Mouse (Mus musculus) hindbrain, embryonic 13.5 days (tissue): Measurements from ENCODE around the gene Lysmd4. TPM values are rescaled to one million over a fixed set of nuclear protein-coding genes. Genes with fewer than 3 reads are reported as not detected.

ENCODE experiments used
- ATAC-seq: fragments of 200-750 bp; cut with Nextera tagmentation; 2 replicates; pipeline ENCODE4 v1.8.0; 2017; ENCODE audit warnings: moderate TSS enrichment; ENCODE audit not compliant: low FRiP score
- H3K27ac ChIP-seq: fragments of 300-500 bp; sonication (generic); 2 replicates; pipeline ENCODE4 v1.5.1; 2015; ENCODE audit warnings: inconsistent platforms, mild to moderate bottlenecking, moderate library complexity
- H3K27me3 ChIP-seq: fragments of 300-500 bp; sonication (generic); 2 replicates; pipeline ENCODE4 v1.6.1; 2015; ENCODE audit warnings: mild to moderate bottlenecking, inconsistent platforms
- H3K36me3 ChIP-seq: fragments of 300-500 bp; sonication (generic); 2 replicates; pipeline ENCODE4 v1.6.1; 2015; ENCODE audit warnings: mild to moderate bottlenecking, inconsistent platforms
- H3K4me1 ChIP-seq: fragments of 300-500 bp; sonication (generic); replicated peaks from 2 replicates; pipeline ENCODE4 v1.6.1; 2015; ENCODE audit warnings: inconsistent platforms
- H3K4me2 ChIP-seq: fragments of 300-500 bp; sonication (generic); 2 replicates; pipeline ENCODE4 v1.6.1; 2015; ENCODE audit warnings: inconsistent platforms, mild to moderate bottlenecking, moderate library complexity
- H3K4me3 ChIP-seq: fragments of 300-500 bp; sonication (generic); 2 replicates; pipeline ENCODE4 v1.5.1; 2015; ENCODE audit warnings: mild to moderate bottlenecking, inconsistent platforms
- H3K9ac ChIP-seq: fragments of 300-500 bp; sonication (generic); 2 replicates; pipeline ENCODE4 v1.6.1; 2015; ENCODE audit warnings: mild to moderate bottlenecking, inconsistent platforms
- H3K9me3 ChIP-seq: fragments of 300-500 bp; sonication (generic); 2 replicates; pipeline ENCODE4 v1.6.1; 2016; ENCODE audit warnings: inconsistent platforms
- WGBS: fragments of 180-500 bp; shearing (Covaris S2); methylation state at CpG from one replicate; pipeline ENCODE4 v1.1.7; 2015; 5-methylcytosine and 5-hydroxymethylcytosine counted together
- polyA plus RNA-seq: library from polyadenylated mRNA; unstranded; fragments of >200 nt; fragmentation: Nextera tagmentation; extraction: Ambion mirVana; gene quantifications from 2 replicates; pipeline ENCODE4 v1.2.1, GENCODE M21; 2015

Gene Lysmd4
- polyA plus RNA-seq, 1 experiment from 2014 or later = 32.7 TPM

- WGBS = 96% methylated on average over 1 of the region's 1 CpGs
- Histone ChIP-seq H3K27ac (no peak overlapping the region), H3K36me3 (no peaks in the 10 kb centered on the region), H3K9me3 (no peaks in the 10 kb centered on the region), H3K4me1 (peaks cover 7% of the 10 kb centered on the region; the same call in 1 of the 2 replicates), H3K9ac (no peak overlapping the region), H3K4me3 (no peak overlapping the region), H3K27me3 (no peaks in the 10 kb centered on the region), H3K4me2 (no peak overlapping the region)
- ATAC-seq = no peak
Observed at GRCm38 (mm10) chr7:67213589-67213988, 8.8 kb upstream of the Lysmd4 start.

GRCm38 (mm10) chr7:67216351-67216750 lies 6.0 kb upstream of the Lysmd4 start:
- Histone ChIP-seq H3K9me3 (no peaks in the 10 kb centered on the region), H3K36me3 (no peaks in the 10 kb centered on the region), H3K4me2 (no peak overlapping the region), H3K27me3 (no peaks in the 10 kb centered on the region), H3K9ac (no peak overlapping the region), H3K4me1 (peaks cover 8% of the 10 kb centered on the region; the same call in 1 of the 2 replicates), H3K27ac (no peak overlapping the region), H3K4me3 (no peak overlapping the region)
- ATAC-seq = no peak
- WGBS = 91% methylated on average over 6 of the region's 6 CpGs

DNA sequence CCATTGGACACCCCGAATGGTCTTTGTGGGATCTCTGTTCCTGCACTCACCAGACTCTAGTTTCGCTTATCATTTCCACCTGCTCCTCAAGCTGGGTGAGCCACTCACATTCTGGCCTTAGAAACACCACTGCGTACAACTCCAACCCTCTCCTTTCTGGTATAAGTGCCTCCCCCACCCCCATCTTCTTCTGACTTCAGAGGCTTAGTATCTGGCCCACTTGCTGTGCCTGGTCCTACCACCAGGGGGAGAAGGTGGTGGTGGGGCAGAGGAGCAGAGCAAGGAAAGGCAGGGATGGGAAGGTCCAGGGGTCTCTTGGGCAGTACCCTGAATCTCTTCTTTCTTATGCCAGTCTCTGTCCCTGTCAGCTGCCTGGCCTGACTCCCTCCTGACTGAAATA lies 5.3 kb upstream of the Lysmd4 start:
- Histone ChIP-seq H3K36me3 (no peaks in the 10 kb centered on the region), H3K9ac (no peak overlapping the region), H3K27me3 (no peaks in the 10 kb centered on the region), H3K4me3 (no peak overlapping the region), H3K27ac (no peak overlapping the region), H3K9me3 (no peaks in the 10 kb centered on the region), H3K4me2 (no peak overlapping the region), H3K4me1 (peaks cover 12% of the 10 kb centered on the region; the same call in 1 of the 2 replicates)
- WGBS = 78% methylated on average over 3 of the region's 3 CpGs
- no peak for ATAC-seq

DNA sequence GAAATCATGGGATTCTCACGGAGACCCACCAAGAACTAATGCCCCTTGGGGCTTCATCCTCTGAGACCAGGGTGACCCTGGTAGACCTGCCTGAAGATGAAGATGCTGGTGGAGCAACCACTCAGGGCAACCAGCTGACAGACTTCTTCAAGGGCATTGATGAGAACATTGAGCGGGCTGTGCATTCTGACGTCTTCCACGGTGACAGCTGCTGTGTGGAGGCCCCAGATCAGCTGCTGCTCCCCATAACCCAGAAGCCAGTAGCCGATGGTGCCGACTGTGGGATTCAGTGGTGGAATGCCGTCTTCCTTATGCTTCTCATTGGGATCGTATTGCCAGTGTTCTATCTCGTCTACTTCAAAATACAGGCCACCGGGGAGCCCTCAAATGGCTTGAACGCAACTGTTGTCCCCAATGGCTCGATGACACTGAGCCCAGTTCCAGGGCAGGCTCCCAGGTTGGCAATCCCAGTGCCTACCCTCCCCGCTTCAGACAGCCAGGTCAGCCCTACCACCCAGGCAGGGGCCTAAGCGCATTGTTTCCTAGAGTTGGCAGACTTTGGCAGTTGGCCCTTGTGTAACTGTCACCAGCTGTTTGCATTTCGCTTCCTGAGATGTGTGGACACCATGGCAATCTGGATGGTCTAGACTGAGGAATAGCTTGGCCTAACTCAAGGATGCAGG lies 3.7 kb downstream of the Lysmd4 start:
- ATAC-seq = no peak
- Histone ChIP-seq H3K27me3 (no peaks in the 10 kb centered on the region), H3K9me3 (no peaks in the 10 kb centered on the region), H3K36me3 (peaks cover 29% of the 10 kb centered on the region), H3K27ac (no peak overlapping the region), H3K4me1 (peaks cover 24% of the 10 kb centered on the region), H3K4me3 (no peak overlapping the region), H3K9ac (no peak overlapping the region), H3K4me2 (no peak overlapping the region)
- WGBS = 95% methylated on average over 15 of the region's 15 CpGs

DNA sequence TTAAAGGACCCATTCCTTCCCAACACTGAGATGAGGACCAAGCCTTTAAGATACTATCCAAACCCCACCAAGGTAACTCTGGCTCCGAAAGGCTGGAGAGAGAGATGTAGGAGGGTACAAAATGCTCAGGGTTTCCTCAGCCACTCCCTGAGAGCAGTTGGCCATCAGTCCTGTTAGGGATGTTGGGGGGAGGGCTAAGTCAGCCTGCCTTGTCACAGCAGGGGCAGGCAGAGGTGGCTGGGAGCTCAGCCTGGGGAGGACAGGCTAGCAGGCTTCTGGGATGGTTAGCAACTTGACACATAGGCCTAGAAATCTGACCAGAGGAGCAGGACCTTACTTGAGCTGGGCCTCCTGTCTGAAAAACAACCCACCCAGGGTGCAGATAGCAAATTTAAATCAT lies 5.2 kb downstream of the Lysmd4 start:
- WGBS = 79% methylated on average over 1 of the region's 1 CpGs

GRCm38 (mm10) chr7:67228390-67228789 lies 6.0 kb downstream of the Lysmd4 start:
- Histone ChIP-seq H3K4me2 (no peak overlapping the region), H3K9me3 (no peaks in the 10 kb centered on the region), H3K4me3 (no peak overlapping the region), H3K4me1 (peaks cover 8% of the 10 kb centered on the region), H3K36me3 (peaks cover 40% of the 10 kb centered on the region), H3K9ac (no peak overlapping the region), H3K27me3 (no peaks in the 10 kb centered on the region), H3K27ac (no peak overlapping the region)
- WGBS = 69% methylated on average over 3 of the region's 3 CpGs
- ATAC-seq = no peak

More for the DNA sequence above, 5.2 kb downstream of the Lysmd4 start:
- Histone ChIP-seq H3K4me2 (no peak overlapping the region), H3K9ac (no peak overlapping the region), H3K4me1 (peaks cover 15% of the 10 kb centered on the region), H3K9me3 (no peaks in the 10 kb centered on the region), H3K27ac (no peak overlapping the region), H3K36me3 (peaks cover 39% of the 10 kb centered on the region), H3K27me3 (no peaks in the 10 kb centered on the region), H3K4me3 (no peak overlapping the region)
- ATAC-seq = no peak

DNA sequence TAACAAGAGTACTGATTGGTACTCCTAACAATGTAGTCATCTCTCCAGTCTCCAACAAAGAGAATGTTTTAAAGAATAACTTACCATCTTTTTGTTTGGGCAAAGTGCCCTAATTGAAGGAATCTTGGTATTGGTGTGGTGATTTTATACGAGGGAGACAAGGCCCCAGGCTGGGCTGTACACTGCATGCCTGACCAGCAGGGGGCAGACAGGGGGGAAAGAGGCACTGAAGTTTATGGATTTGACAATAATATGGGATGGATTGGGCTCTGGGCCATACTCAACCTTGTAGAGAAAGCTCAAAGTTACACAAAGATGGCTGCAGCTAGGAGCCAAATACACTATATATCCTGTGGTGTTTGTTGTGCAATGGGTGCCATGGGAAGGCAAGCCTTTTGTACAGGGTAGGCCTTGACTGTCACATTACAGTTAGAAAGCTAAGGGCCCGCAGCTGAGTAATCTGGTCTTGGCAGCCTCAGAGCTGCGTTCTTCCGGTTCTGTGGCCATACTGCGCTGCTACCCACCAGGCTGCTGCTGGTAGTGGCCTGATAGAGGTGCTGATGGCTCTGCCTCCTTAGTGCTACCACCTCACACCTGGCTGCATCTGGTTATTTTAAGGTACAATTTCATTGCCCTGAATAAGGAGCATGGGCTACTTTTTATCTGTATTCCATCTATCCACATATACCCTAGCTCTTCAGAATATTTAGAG lies 6.7 kb downstream of the Lysmd4 start:
- Histone ChIP-seq H3K4me1 (peaks cover 2% of the 10 kb centered on the region), H3K36me3 (peaks cover 40% of the 10 kb centered on the region), H3K4me3 (no peak overlapping the region), H3K9ac (peak overlapping the region; percentile 20; the same call in 1 of the 2 replicates), H3K27ac (no peak overlapping the region), H3K9me3 (no peaks in the 10 kb centered on the region), H3K4me2 (no peak overlapping the region), H3K27me3 (no peaks in the 10 kb centered on the region)
- ATAC-seq = peak; percentile 59
- WGBS = 84% methylated on average over 5 of the region's 5 CpGs

GRCm38 (mm10) chr7:67229701-67230100 lies 7.4 kb downstream of the Lysmd4 start:
- ATAC-seq = no peak
- 92% methylated on average over 3 of the region's 3 CpGs for WGBS
- no peaks in the 10 kb centered on the region for H3K4me1 ChIP-seq
- no peaks in the 10 kb centered on the region for H3K27me3 ChIP-seq
- H3K36me3 ChIP-seq = peaks cover 42% of the 10 kb centered on the region
- H3K4me2 ChIP-seq = no peak overlapping the region
- H3K4me3 ChIP-seq = no peak overlapping the region
- no peak overlapping the region for H3K27ac ChIP-seq
- no peaks in the 10 kb centered on the region for H3K9me3 ChIP-seq
- H3K9ac ChIP-seq = no peak overlapping the region

GRCm38 (mm10) chr7:67230221-67230620 lies 7.9 kb downstream of the Lysmd4 start:
- H3K36me3 ChIP-seq = peaks cover 44% of the 10 kb centered on the region
- no peak overlapping the region for H3K4me3 ChIP-seq
- no peak overlapping the region for H3K9ac ChIP-seq
- H3K9me3 ChIP-seq = no peaks in the 10 kb centered on the region
- H3K4me1 ChIP-seq = no peaks in the 10 kb centered on the region
- H3K27me3 ChIP-seq = no peaks in the 10 kb centered on the region
- no peak for ATAC-seq
- no peak overlapping the region for H3K4me2 ChIP-seq
- WGBS = 80% methylated on average over 3 of the region's 3 CpGs
- H3K27ac ChIP-seq = no peak overlapping the region

- no peaks in the 10 kb centered on the region for H3K27me3 ChIP-seq
- peak overlapping the region; percentile 62 for H3K27ac ChIP-seq
- no peak for ATAC-seq
- no peaks in the 10 kb centered on the region for H3K4me1 ChIP-seq
- H3K36me3 ChIP-seq = peaks cover 44% of the 10 kb centered on the region
- WGBS = 87% methylated on average over 3 of the region's 3 CpGs
- no peak overlapping the region for H3K4me2 ChIP-seq
- H3K4me3 ChIP-seq = no peak overlapping the region
- peak overlapping the region; percentile 29; the same call in 1 of the 2 replicates for H3K9ac ChIP-seq
- H3K9me3 ChIP-seq = no peaks in the 10 kb centered on the region
Observed at GRCm38 (mm10) chr7:67230640-67231140, 8.3 kb downstream of the Lysmd4 start.

DNA sequence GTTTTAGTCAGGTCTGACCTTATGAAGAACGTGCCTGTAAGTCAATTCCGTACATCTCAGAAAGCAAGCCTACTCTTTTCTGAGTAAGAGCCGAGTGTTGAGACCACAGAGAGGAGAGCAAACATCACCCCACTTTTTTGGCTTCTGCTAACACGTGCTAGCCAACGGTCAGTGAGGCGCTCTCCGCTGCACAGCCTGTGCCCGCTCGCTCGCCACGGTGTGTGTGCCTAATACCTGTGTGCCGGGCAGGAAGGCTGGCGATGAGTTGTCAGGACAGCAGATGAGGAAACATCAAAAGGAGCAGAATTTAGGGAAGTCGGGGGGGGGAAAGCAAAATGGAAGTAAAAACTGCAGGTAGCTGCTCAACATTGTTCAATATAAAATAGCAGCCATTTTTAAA lies 10.2 kb downstream of the Lysmd4 start:
- no peak for ATAC-seq
- Histone ChIP-seq H3K9ac (no peak overlapping the region), H3K4me2 (no peak overlapping the region), H3K4me1 (no peaks in the 10 kb centered on the region), H3K9me3 (no peaks in the 10 kb centered on the region), H3K27ac (no peak overlapping the region), H3K27me3 (no peaks in the 10 kb centered on the region), H3K4me3 (no peak overlapping the region), H3K36me3 (peaks cover 44% of the 10 kb centered on the region)
- 95% methylated on average over 14 of the region's 14 CpGs for WGBS

GRCm38 (mm10) chr7:67234797-67235196 lies 12.5 kb downstream of the Lysmd4 start:
- Histone ChIP-seq H3K4me2 (no peak overlapping the region), H3K4me1 (no peaks in the 10 kb centered on the region), H3K4me3 (no peak overlapping the region), H3K9me3 (no peaks in the 10 kb centered on the region), H3K27ac (no peak overlapping the region), H3K27me3 (no peaks in the 10 kb centered on the region), H3K36me3 (peaks cover 61% of the 10 kb centered on the region), H3K9ac (no peak overlapping the region)
- WGBS = 76% methylated on average over 8 of the region's 8 CpGs
- ATAC-seq = no peak
